Mouse (Mus musculus) CH12.LX (cell line): Measurements from ENCODE around the gene Fam243. TPM values are rescaled to one million over a fixed set of nuclear protein-coding genes. Genes with fewer than 3 reads are reported as not detected.

Experiments
- DNase-seq: peaks from one replicate; pipeline ENCODE4 v3.0.0-alpha.2; 2013; ENCODE audit errors: extremely low read depth
- H3K27ac ChIP-seq: 2 replicates; pipeline ENCODE4 v1.5.1; 2012; ENCODE audit warnings: low read depth, mild to moderate bottlenecking, control low read depth, moderate library complexity; ENCODE audit not compliant: insufficient read depth
- H3K27me3 ChIP-seq: replicated peaks from 2 replicates; pipeline ENCODE3; 2012; ENCODE audit warnings: inconsistent platforms
- H3K36me3 ChIP-seq, 2 experiments: replicated peaks in 1 of 2; 2 replicates each; pipeline versions ENCODE3 to v1.6.1; 2012; ENCODE audit warnings: inconsistent platforms in 1 of 2, low read length in 1 of 2, mild to moderate bottlenecking in 1 of 2, mixed read lengths in 1 of 2, moderate library complexity in 1 of 2; ENCODE audit not compliant: control insufficient read depth in 1 of 2, insufficient read depth in 1 of 2
- H3K4me1 ChIP-seq, 2 experiments: 2 replicates each; pipeline ENCODE4 v1.6.1; 2012; ENCODE audit warnings: inconsistent platforms in 1 of 2, moderate library complexity in 1 of 2; ENCODE audit not compliant: insufficient read depth in 2 of 2, control insufficient read depth in 1 of 2
- H3K4me2 ChIP-seq: 2 replicates; pipeline ENCODE4 v1.6.1; 2012; ENCODE audit warnings: low read depth, mild to moderate bottlenecking, control low read depth; ENCODE audit not compliant: poor library complexity, insufficient read depth, severe bottlenecking
- H3K4me3 ChIP-seq, 3 experiments: fragments of 150-350 bp in 1 of 3; sonication (generic) in 1 of 3; replicated peaks in 1 of 3; 2 replicates each; pipeline versions ENCODE3 to v1.5.1; 2011 to 2012; ENCODE audit warnings: low read depth in 2 of 3, low read length in 2 of 3, mild to moderate bottlenecking in 2 of 3, moderate library complexity in 2 of 3, control low read depth in 1 of 3, improper control_type of control experiment in 1 of 3, inconsistent platforms in 1 of 3, mixed read lengths in 1 of 3; ENCODE audit not compliant: poor library complexity in 1 of 3
- H3K79me2 ChIP-seq: replicated peaks from 2 replicates; pipeline ENCODE4 v1.6.1; 2012; ENCODE audit warnings: mild to moderate bottlenecking, moderate library complexity; ENCODE audit not compliant: control insufficient read depth, poor library complexity, insufficient read depth, severe bottlenecking; ENCODE audit errors: extremely low read depth
- H3K9ac ChIP-seq: 2 replicates; pipeline ENCODE4 v1.6.1; 2012; ENCODE audit warnings: low read depth, mild to moderate bottlenecking, control low read depth, moderate library complexity; ENCODE audit not compliant: insufficient read depth
- H3K9me3 ChIP-seq: replicated peaks from 2 replicates; pipeline ENCODE3; 2012; ENCODE audit warnings: low read length, inconsistent platforms, mixed read lengths
- BHLHE40 ChIP-seq: IDR thresholded peaks from 2 replicates; pipeline ENCODE4 v1.6.1; 2011; ENCODE audit warnings: mild to moderate bottlenecking, low read depth, low read length, improper control_type of control experiment
- CHD2 ChIP-seq: IDR thresholded peaks from 2 replicates; pipeline ENCODE4 v1.6.1; 2011; ENCODE audit warnings: low read length, improper control_type of control experiment
- CTCF ChIP-seq, 2 experiments: IDR thresholded peaks in 1 of 2; conservative IDR thresholded peaks in 1 of 2; 2 replicates each; pipeline ENCODE4 v1.5.1; 2011 to 2012; ENCODE audit warnings: low read depth in 2 of 2, low read length in 2 of 2, improper control_type of control experiment in 1 of 2, inconsistent platforms in 1 of 2, mild to moderate bottlenecking in 1 of 2, moderate library complexity in 1 of 2
- ELF1 ChIP-seq: IDR thresholded peaks from 2 replicates; pipeline ENCODE4 v1.6.1; 2014; ENCODE audit warnings: low read depth, mild to moderate bottlenecking, inconsistent platforms, low read length, improper control_type of control experiment
- GABPA ChIP-seq: IDR thresholded peaks from 2 replicates; pipeline ENCODE4 v1.6.1; 2012; ENCODE audit warnings: low read depth, low read length, improper control_type of control experiment, inconsistent platforms; ENCODE audit not compliant: insufficient replicate concordance
- HCFC1 ChIP-seq: IDR thresholded peaks from 2 replicates; pipeline ENCODE4 v1.6.1; 2012; ENCODE audit warnings: low read depth, mild to moderate bottlenecking, inconsistent platforms, low read length, improper control_type of control experiment
- KAT2A ChIP-seq: IDR thresholded peaks from 2 replicates; pipeline ENCODE4 v1.6.1; 2012; ENCODE audit warnings: low read length, improper control_type of control experiment, inconsistent platforms; ENCODE audit not compliant: insufficient replicate concordance
- MEF2A ChIP-seq: IDR thresholded peaks from 2 replicates; pipeline ENCODE4 v1.6.1; 2014; ENCODE audit warnings: low read depth, mild to moderate bottlenecking, inconsistent platforms, low read length, improper control_type of control experiment, borderline replicate concordance
- MXI1 ChIP-seq: IDR thresholded peaks from 2 replicates; pipeline ENCODE4 v1.6.1; 2011; ENCODE audit warnings: mild to moderate bottlenecking, low read depth, low read length, improper control_type of control experiment
- MYC ChIP-seq: IDR thresholded peaks from 2 replicates; pipeline ENCODE4 v1.6.1; 2011; ENCODE audit warnings: low read depth, mild to moderate bottlenecking, improper control_type of control experiment, low read length
- NRF1 ChIP-seq: IDR thresholded peaks from 2 replicates; pipeline ENCODE4 v1.6.1; 2014; ENCODE audit warnings: low read depth, mild to moderate bottlenecking, inconsistent platforms, low read length, improper control_type of control experiment, moderate library complexity
- POLR2AphosphoS2 ChIP-seq: IDR thresholded peaks from 2 replicates; pipeline ENCODE4 v1.6.1; 2011; ENCODE audit warnings: low read depth, low read length, improper control_type of control experiment
- RAD21 ChIP-seq: IDR thresholded peaks from 2 replicates; pipeline ENCODE4 v1.6.1; 2011; ENCODE audit warnings: low read depth, mild to moderate bottlenecking, low read length, improper control_type of control experiment, moderate library complexity
- SMC3 ChIP-seq: IDR thresholded peaks from 2 replicates; pipeline ENCODE4 v1.6.1; 2011; ENCODE audit warnings: low read depth, low read length, improper control_type of control experiment
- USF1 ChIP-seq: IDR thresholded peaks from 2 replicates; pipeline ENCODE4 v1.6.1; 2014; ENCODE audit warnings: low read depth, mild to moderate bottlenecking, inconsistent platforms, low read length, improper control_type of control experiment
- USF2 ChIP-seq: conservative IDR thresholded peaks from 2 replicates; pipeline ENCODE4 v1.6.1; 2011; ENCODE audit warnings: low read depth, low read length, improper control_type of control experiment
- ZKSCAN1 ChIP-seq: IDR thresholded peaks from 2 replicates; pipeline ENCODE4 v1.6.1; 2012; ENCODE audit warnings: low read depth, inconsistent platforms, low read length, improper control_type of control experiment, borderline replicate concordance
- dilution Hi-C: fragments of 300-500 bp; cut with MboI; formaldehyde crosslinking; loops from 2 replicates; pipeline ENCODE4 v1.14.3; 2020; ENCODE audit warnings: low sequenced_read_pairs; ENCODE audit not compliant: extremely low pct_unique_long_range_greater_than_20kb, extremely low pct_ligation_motif_present
- in situ Hi-C: fragments of 300-500 bp; cut with MboI; formaldehyde crosslinking; loops from 3 replicates; pipeline ENCODE4 v1.14.3; 2019; ENCODE audit warnings: low sequenced_read_pairs, low pct_ligation_motif_present, low pct_unique_long_range_greater_than_20kb, mixed read lengths
- polyA plus RNA-seq: library from polyadenylated mRNA; unstranded; fragments of >175 nt; gene quantifications from 2 replicates; pipeline ENCODE4 v1.2.1, GENCODE M21; 2012; ENCODE audit warnings: low read depth; ENCODE audit not compliant: insufficient read length
- total RNA-seq, 2 experiments: library from RNA; depleted of rRNA; stranded (reverse); fragments of 300-350 nt in 1 of 2; fragments of >200 nt in 1 of 2; gene quantifications; 2 replicates each; pipeline ENCODE4 v1.2.3; 2012 to 2014

The Fam243 gene
- total and polyA plus RNA-seq, 3 experiments = not detected

DNA sequence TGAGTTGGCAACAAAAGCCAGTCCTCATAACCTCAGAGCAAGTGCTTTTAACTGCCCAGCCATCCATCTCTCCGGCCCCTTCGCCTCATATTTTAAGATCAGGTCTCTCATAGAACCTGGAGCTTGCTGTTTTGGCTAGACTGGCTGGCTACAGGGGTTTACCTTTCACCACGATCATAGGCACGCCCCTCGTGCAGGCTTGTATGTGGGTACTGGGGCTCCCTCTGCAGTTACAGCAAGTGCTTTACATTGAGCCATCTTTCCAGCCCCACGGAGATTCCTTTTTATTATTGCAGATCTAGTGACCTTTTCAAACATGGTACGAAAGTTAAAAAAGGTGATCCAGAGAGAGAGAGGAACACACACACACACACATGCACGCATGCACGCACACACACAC, 13.4 kb upstream of the Fam243 start:
- H3K79me2 ChIP-seq = no peaks in the 10 kb centered on the region
- in situ Hi-C loops = no loop called here
- H3K9me3 ChIP-seq = no peaks in the 10 kb centered on the region
- H3K27ac ChIP-seq = no peak overlapping the region
- DNase-seq = no peak
- H3K36me3 ChIP-seq = no peaks in the 10 kb centered on the region
- H3K27me3 ChIP-seq = peaks cover 4% of the 10 kb centered on the region
- TF ChIP-seq HCFC1 (no peak), NRF1 (no peak), RAD21 (peak; percentile 26), ZKSCAN1 (no peak), CTCF (conservative IDR thresholded peaks at IDR 0.05 in 1 of 2, IDR thresholded peaks at IDR 0.05 in 1 of 2; ENCODE audit: low read depth in 2 of 2, low read length in 2 of 2) (peak in 1 of 2 experiments; percentile 48; a peak in 2 of 4 replicates), GABPA (no peak), USF1 (no peak), SMC3 (peak; percentile 49), USF2 (no peak), MYC (no peak), BHLHE40 (no peak), ELF1 (no peak), MXI1 (no peak)
- dilution Hi-C loops = no loop called here
- H3K9ac ChIP-seq = no peak overlapping the region
- H3K4me2 ChIP-seq = no peak overlapping the region
- H3K4me1 ChIP-seq = peaks cover 4 to 5% of the 10 kb centered on the region in 2 experiments; a peak in 2 of 4 replicates
- H3K4me3 ChIP-seq = no peak overlapping the region

DNA sequence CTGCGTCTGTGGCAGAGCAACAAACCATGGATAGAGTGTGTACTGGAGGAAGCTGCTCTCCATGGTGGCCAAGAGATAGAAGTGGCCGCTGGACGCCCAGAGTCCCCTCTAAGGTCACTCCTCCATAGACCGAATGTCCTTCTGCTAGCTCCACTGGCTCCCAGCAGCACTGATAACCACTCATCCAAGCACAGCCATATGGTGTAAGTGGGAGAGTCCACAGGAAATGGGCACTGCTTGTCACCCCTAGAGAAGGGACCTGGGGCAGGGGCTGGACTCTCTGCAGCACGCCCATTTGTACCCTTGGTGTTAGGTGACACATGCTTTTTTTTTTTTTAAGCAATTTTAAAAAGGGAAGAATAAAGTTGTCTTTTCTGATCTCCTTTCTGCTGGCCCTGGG, 9.7 kb upstream of the Fam243 start:
- H3K36me3 ChIP-seq = no peaks in the 10 kb centered on the region
- in situ Hi-C loops (no loop called here), dilution Hi-C loops (no loop called here)
- peaks cover 4% of the 10 kb centered on the region for H3K27me3 ChIP-seq
- H3K4me2 ChIP-seq = no peak overlapping the region
- no peaks in the 10 kb centered on the region for H3K9me3 ChIP-seq
- no peak overlapping the region for H3K4me3 ChIP-seq
- H3K79me2 ChIP-seq = no peaks in the 10 kb centered on the region
- TF ChIP-seq USF2 (no peak), RAD21 (no peak), POLR2AphosphoS2 (no peak), MEF2A (no peak), USF1 (no peak), KAT2A (no peak), CHD2 (no peak)
- H3K4me1 ChIP-seq = peaks cover 4 to 5% of the 10 kb centered on the region in 2 experiments; a peak in 2 of 4 replicates
- H3K9ac ChIP-seq = no peak overlapping the region
- H3K27ac ChIP-seq = no peak overlapping the region
- DNase-seq = no peak
